Mouse (Mus musculus): ENCODE data around the gene Mrpl23.

The Mrpl23 gene

GRCm38 (mm10) chr7:142552591-142553416 is 20.3 kb downstream of the Mrpl23 start:
- no peak for DNase-seq (ENCODE audit: low read depth, low spot score)

GRCm38 (mm10) chr7:142553417-142554335 is 21.2 kb downstream of the Mrpl23 start:
- no peak for DNase-seq (ENCODE audit: low read depth, low spot score)

- DNase-seq (ENCODE audit: low read depth, low spot score), result no peak
Measured at GRCm38 (mm10) chr7:142554625-142555024, 22.1 kb downstream of the Mrpl23 start.

GRCm38 (mm10) chr7:142555366-142556088 is 23.0 kb downstream of the Mrpl23 start:
- no peak for DNase-seq (ENCODE audit: low read depth, low spot score)

GRCm38 (mm10) chr7:142556089-142556476 is 23.6 kb downstream of the Mrpl23 start:
- DNase-seq (ENCODE audit: low read depth, low spot score), result no peak

GRCm38 (mm10) chr7:142557696-142558095 is 25.2 kb downstream of the Mrpl23 start:
- no peak for DNase-seq (ENCODE audit: low read depth, low spot score)

GRCm38 (mm10) chr7:142558511-142559146 is 26.1 kb downstream of the Mrpl23 start:
- DNase-seq (ENCODE audit: low read depth, low spot score), result no peak

GRCm38 (mm10) chr7:142559651-142560175 is 27.2 kb downstream of the Mrpl23 start:
- no peak for DNase-seq (ENCODE audit: low read depth, low spot score)

GRCm38 (mm10) chr7:142560942-142561855 is 28.7 kb downstream of the Mrpl23 start:
- no peak for DNase-seq (ENCODE audit: low read depth, low spot score)

GRCm38 (mm10) chr7:142561856-142562404 is 29.4 kb downstream of the Mrpl23 start:
- DNase-seq (ENCODE audit: low read depth, low spot score), result no peak

- DNase-seq (ENCODE audit: low read depth, low spot score), result no peak
Measured at GRCm38 (mm10) chr7:142563168-142563567, 30.7 kb downstream of the Mrpl23 start.

GRCm38 (mm10) chr7:142564955-142565643 is 32.6 kb downstream of the Mrpl23 start:
- no peak for DNase-seq (ENCODE audit: low read depth, low spot score)

GRCm38 (mm10) chr7:142566512-142566911 is 34.0 kb downstream of the Mrpl23 start:
- no peak for DNase-seq (ENCODE audit: low read depth, low spot score)

- DNase-seq (ENCODE audit: low read depth, low spot score), result no peak
Measured at GRCm38 (mm10) chr7:142568985-142569384, 36.5 kb downstream of the Mrpl23 start.

GRCm38 (mm10) chr7:142570565-142570964 is 38.1 kb downstream of the Mrpl23 start:
- no peak for DNase-seq (ENCODE audit: low read depth, low spot score)

- DNase-seq (ENCODE audit: low read depth, low spot score), result no peak
Measured at GRCm38 (mm10) chr7:142571458-142572220, 39.2 kb downstream of the Mrpl23 start.

GRCm38 (mm10) chr7:142572343-142572742 is 39.9 kb downstream of the Mrpl23 start:
- no peak for DNase-seq (ENCODE audit: low read depth, low spot score)

GRCm38 (mm10) chr7:142572992-142573391 is 40.5 kb downstream of the Mrpl23 start:
- no peak for DNase-seq (ENCODE audit: low read depth, low spot score)

Data from c-Kit-negative CD71-positive TER-119-positive erythroid progenitor cells, embryonic 14.5 days (primary cell).